Mouse (Mus musculus) small intestine, adult 2 months (tissue): ENCODE measurements at regions not wholly inside any gene's neighbourhood (a gene's known extent, or its start where the extent isn't known, plus 50 kb on each side); places are given as distances from the start of the nearest gene placed in this dataset.

Experiments used
- H3K27ac ChIP-seq: fragments of 200-500 bp; 2 replicates; pipeline ENCODE4 v1.5.1; 2012; ENCODE audit warnings: low read depth, low read length, control low read depth, inconsistent platforms; ENCODE audit not compliant: insufficient read depth
- H3K27me3 ChIP-seq: fragments of 200-500 bp; 2 replicates; pipeline ENCODE4 v1.6.1; 2012; ENCODE audit warnings: mild to moderate bottlenecking, moderate library complexity, low read length, inconsistent platforms; ENCODE audit not compliant: control insufficient read depth, insufficient read depth
- H3K36me3 ChIP-seq: fragments of 200-500 bp; 2 replicates; pipeline ENCODE4 v1.6.1; 2012; ENCODE audit warnings: mild to moderate bottlenecking, low read length, control low read depth, inconsistent platforms; ENCODE audit not compliant: control insufficient read depth, insufficient read depth
- H3K4me1 ChIP-seq: fragments of 200-500 bp; 2 replicates; pipeline ENCODE4 v1.6.1; 2012; ENCODE audit warnings: low read length, inconsistent platforms, mixed read lengths; ENCODE audit not compliant: control insufficient read depth, insufficient read depth, insufficient read length
- H3K4me3 ChIP-seq: fragments of 200-500 bp; 2 replicates; pipeline ENCODE4 v1.5.1; 2012; ENCODE audit warnings: low read depth, mild to moderate bottlenecking, control low read depth, inconsistent platforms, low read length, moderate library complexity
- CTCF ChIP-seq: fragments of 200-500 bp; IDR thresholded peaks from 2 replicates; pipeline ENCODE4 v1.5.1; 2012; ENCODE audit warnings: low read depth, mild to moderate bottlenecking, control low read depth, inconsistent platforms, low read length, moderate library complexity, mixed read lengths; ENCODE audit not compliant: insufficient replicate concordance, insufficient read length; ENCODE audit errors: extremely low read depth
- POLR2A ChIP-seq: fragments of 200-500 bp; IDR thresholded peaks from 2 replicates; pipeline ENCODE4 v1.6.1; 2012; ENCODE audit warnings: low read depth, mild to moderate bottlenecking, control low read depth, inconsistent platforms, low read length, moderate library complexity
- whole genome bisulfite sequencing: fragments of 180-500 bp; shearing (Covaris S2); methylation state at CpG from one replicate; pipeline ENCODE4 v1.1.7; 2018; 5-methylcytosine and 5-hydroxymethylcytosine counted together

DNA sequence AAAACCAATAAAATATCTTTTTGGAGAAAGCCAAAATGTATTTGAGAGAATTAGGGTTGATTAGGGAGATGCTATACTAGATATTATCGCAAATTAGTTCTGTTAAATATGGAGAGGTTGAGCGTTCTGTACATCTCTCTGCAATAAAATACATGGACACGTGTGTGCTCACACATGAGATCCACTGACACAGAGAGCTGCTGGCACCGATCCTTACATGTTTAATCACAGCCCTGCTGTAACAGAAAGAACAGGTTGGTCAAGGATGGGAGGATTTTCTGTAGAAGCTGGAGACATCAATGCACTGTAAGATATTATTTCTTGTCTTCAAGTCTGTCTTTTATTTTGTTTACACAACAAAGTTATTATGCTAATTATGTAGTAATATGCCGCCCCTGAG lies 366.2 kb upstream of the Fam92a start:
- no peaks in the 10 kb centered on the region for H3K4me1 ChIP-seq
- no peak overlapping the region for H3K27ac ChIP-seq
- H3K4me3 ChIP-seq: no peak overlapping the region
- no peaks in the 10 kb centered on the region for H3K27me3 ChIP-seq
- WGBS: 65% methylated on average over 5 of the region's 5 CpGs
- H3K36me3 ChIP-seq: no peaks in the 10 kb centered on the region
- TF ChIP-seq POLR2A (no peak), CTCF (no peak)

DNA sequence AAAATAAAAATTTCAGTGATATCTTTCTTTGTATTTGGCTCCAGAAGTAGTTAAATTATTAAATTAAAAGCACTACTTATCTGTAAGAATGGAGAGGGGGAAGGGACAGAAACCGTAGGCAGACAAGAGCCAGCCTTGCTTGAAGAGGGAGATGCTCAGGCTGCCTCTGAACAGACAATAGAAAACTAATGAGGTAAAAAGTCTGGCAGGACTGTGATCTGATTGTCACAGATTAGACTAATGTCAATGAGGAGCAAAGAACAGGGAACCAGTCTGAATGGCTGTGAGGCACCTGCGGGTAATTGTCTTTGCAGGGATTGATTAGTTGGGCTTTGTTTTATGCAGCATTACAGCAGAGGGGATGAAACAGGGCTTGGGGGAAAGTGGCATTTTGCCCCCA lies 362.3 kb upstream of the Fam92a start:
- WGBS: 33% methylated on average over 2 of the region's 2 CpGs
- Histone ChIP-seq H3K27me3 (no peaks in the 10 kb centered on the region), H3K36me3 (no peaks in the 10 kb centered on the region), H3K27ac (no peak overlapping the region), H3K4me1 (no peaks in the 10 kb centered on the region), H3K4me3 (no peak overlapping the region)
- TF ChIP-seq POLR2A (no peak), CTCF (no peak)

DNA sequence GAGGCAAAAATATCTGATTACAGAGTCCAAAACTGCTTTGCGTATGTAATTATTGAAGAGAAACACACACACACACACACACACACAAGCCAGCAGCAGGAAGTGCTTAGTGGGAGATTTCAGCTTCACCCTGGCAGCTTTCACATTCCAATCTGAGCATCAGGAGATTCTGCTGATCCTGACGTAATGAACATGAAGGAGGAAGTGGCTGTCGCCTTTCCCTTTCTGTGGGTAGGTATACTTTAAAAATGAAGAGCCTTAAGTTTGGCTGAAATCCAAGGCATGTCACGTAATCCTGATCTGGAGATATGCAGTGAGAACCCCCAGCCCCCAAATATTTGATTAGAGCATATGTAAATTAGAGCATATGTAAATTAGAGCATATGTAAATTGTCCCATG lies 361.1 kb upstream of the Fam92a start:
- 43% methylated on average over 4 of the region's 4 CpGs for WGBS
- Histone ChIP-seq H3K27me3 (no peaks in the 10 kb centered on the region), H3K36me3 (no peaks in the 10 kb centered on the region), H3K27ac (no peak overlapping the region), H3K4me1 (no peaks in the 10 kb centered on the region), H3K4me3 (no peak overlapping the region)
- TF ChIP-seq CTCF (no peak), POLR2A (no peak)

DNA sequence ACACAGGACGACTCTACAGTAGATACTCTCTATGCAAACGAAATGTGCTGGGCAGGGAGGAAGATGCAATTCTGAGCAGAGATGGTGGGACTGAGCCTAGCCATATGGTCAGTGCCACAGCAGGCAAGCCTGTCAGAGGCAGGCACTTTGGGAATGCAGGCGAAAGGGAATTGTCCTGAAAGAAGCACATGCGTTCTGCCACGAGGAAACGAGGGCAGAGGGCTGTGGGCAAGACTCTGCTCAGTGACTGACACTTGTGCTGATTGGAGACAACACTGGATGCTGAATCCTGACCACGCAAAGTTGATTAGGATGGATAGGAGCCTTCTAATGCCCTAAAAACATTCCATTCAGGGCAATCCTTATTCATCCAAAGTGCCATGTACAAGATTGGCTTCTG lies 350.5 kb upstream of the Fam92a start:
- WGBS: 72% methylated on average over 7 of the region's 7 CpGs
- H3K27ac ChIP-seq: no peak overlapping the region
- H3K36me3 ChIP-seq: no peaks in the 10 kb centered on the region
- no peak for TF ChIP-seq CTCF
- TF ChIP-seq POLR2A: no peak
- no peaks in the 10 kb centered on the region for H3K27me3 ChIP-seq
- H3K4me3 ChIP-seq: no peak overlapping the region
- H3K4me1 ChIP-seq: no peaks in the 10 kb centered on the region

DNA sequence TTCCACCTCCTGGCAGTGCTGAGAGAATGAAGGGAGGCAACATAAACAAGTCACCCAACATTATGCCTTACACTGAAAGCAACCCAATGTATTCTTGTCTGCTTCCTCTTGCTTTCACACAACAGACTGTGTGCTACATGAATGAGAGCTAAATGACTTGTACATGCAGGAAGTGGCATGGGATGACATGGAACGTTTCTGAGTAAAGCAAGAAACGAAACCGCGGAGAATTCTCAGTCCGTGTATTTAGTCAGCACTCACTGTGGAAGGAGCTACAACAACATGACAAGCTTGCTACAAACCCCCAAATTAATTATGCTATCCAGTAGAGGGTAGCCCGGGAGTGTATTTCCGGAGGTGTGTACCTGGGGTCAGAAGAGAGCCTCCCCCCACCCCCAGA lies 349.4 kb upstream of the Fam92a start:
- Histone ChIP-seq H3K27ac (no peak overlapping the region), H3K4me3 (no peak overlapping the region), H3K36me3 (no peaks in the 10 kb centered on the region), H3K4me1 (no peaks in the 10 kb centered on the region), H3K27me3 (no peaks in the 10 kb centered on the region)
- no peak for TF ChIP-seq CTCF
- TF ChIP-seq POLR2A: no peak
- 85% methylated on average over 7 of the region's 7 CpGs for WGBS

DNA sequence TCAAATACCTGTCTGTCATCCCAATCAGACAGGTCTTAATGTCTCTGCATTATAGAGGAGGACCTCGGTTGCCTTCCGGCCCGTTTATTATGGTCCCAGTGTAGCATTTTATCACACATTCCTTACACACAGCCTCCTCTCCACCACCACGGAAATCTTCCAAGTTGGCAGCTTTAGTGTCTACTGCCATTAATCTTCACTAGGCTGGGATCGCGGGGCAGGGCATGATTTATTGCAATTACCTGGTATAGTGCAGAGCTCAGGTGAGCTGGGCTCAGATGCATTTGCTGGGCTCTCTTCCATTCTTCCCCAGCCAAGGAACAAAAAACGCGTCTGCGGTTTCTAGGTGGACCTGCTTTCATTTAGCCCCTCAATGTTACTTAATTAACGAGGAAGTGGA lies 344.7 kb upstream of the Fam92a start:
- 56% methylated on average over 10 of the region's 10 CpGs for WGBS
- H3K27me3 ChIP-seq: no peaks in the 10 kb centered on the region
- no peaks in the 10 kb centered on the region for H3K36me3 ChIP-seq
- no peak overlapping the region for H3K27ac ChIP-seq
- H3K4me1 ChIP-seq: no peaks in the 10 kb centered on the region
- H3K4me3 ChIP-seq: no peak overlapping the region
- TF ChIP-seq CTCF: no peak
- TF ChIP-seq POLR2A: no peak

DNA sequence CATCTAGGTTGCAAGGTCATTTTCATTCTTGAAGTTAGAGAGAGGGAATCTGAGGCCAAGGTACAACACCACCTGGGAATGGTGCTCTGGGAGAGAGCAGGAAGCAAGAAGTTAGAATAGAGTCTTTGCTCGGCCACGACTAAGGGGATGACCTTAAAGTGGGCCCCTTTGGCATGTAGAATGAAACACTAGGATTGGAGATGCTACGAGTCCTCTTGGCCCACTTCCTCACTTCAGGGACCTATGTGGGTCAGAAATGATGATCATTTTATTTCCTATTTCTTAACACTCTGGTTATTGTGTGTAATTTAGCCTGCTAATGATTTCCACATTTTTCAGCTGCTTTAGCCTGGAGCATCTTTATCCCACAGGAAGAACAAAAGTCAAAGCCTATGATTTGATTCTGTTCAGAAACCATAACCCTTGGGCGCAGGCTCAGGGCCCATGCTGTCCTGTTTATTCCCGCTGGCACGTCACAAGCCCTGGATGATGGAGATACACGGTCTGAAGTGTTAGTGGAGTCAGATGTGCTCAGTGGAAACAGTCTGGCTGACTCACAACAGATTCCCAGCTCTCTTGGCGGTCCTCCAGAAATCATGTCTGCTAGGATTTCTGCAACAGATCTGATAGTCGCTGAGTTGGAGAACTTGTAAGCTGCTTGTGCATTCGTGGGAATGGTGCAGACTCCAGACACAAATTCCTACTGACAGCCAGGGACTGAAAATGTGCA lies 340.0 kb upstream of the Fam92a start:
- no peaks in the 10 kb centered on the region for H3K36me3 ChIP-seq
- H3K27me3 ChIP-seq: no peaks in the 10 kb centered on the region
- no peak overlapping the region for H3K27ac ChIP-seq
- TF ChIP-seq POLR2A: no peak
- no peak for TF ChIP-seq CTCF
- H3K4me1 ChIP-seq: no peaks in the 10 kb centered on the region
- no peak overlapping the region for H3K4me3 ChIP-seq
- 71% methylated on average over 10 of the region's 10 CpGs for WGBS
